8 mouse cellular contexts compared by ENCODE assay signal in the genomic region with DNA sequence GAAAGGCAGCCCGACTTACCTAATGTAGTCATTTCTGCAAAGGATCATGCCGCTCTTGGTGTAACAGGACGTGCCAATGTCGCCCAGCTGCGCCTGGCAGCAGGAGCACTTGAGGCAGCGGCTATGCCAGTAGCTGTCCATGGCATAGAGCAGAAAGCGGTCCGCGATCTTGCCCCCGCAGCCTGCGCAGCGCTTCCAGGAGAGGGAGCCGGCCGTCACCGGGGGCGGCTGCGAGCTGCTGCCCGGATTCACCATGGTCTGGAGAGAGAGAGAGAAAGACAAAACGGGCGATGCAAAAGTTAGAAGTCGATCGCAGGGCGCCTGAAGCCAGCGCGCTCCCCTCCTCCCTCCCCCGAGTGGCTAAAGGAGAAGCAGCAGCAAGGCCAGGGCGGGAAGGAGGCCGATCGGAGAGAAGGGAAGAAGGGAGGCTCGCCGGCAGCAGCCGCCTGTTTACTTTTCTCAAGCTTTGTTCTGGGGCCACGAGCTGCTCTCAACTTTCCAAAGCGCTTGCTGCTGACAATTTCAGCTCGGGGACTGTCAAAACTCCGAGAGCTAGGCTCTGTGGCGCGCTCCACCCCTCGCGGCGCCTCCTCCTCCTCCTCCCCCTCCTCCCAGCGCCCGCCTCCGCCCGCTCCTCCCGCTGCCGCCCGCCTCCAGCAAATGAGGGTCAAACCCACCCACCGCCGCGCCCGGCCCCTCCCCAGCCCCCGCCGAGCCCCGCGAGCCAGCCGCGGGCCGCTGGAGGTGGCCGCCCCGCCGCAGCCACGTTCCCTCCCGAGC. TPM values are rescaled to one million over a fixed set of nuclear protein-coding genes. Genes with fewer than 3 reads are reported as not detected.
DNase-seq lines count a peak whose midpoint lies in the region; ATAC-seq and TF ChIP-seq lines count a peak whose summit lies in the region.

No protein-coding gene starts in this region.

- H3K4me1 ChIP-seq in embryonic fibroblast, embryonic 13.5 days (ENCODE audit: control insufficient read depth, insufficient read depth, low read length): no peaks in the 10 kb centered on the region
- H3K4me1 ChIP-seq in heart, postnatal 0 days (ENCODE audit: control insufficient read depth, insufficient read depth): peaks cover 13% of the 10 kb centered on the region
- peaks cover 4% of the 10 kb centered on the region; the same call in 1 of the 2 replicates for H3K4me1 ChIP-seq in lung, postnatal 0 days (ENCODE audit: insufficient read depth, low read depth, low read length)

- no peak for TF ChIP-seq EP300 in heart, postnatal 0 days (IDR thresholded peaks at IDR 0.05; ENCODE audit: low read depth)
- TF ChIP-seq EP300 in lung, postnatal 0 days (IDR thresholded peaks at IDR 0.05): no peak

- H3K27ac ChIP-seq in embryonic fibroblast, embryonic 13.5 days (ENCODE audit: insufficient read depth, low read length): peak overlapping the region; percentile 78
- H3K27ac ChIP-seq in heart, postnatal 0 days (ENCODE audit: low read depth): peak overlapping the region; percentile 97
- H3K27ac ChIP-seq in lung, postnatal 0 days (ENCODE audit: low read length): peak overlapping the region; percentile 99

- H3K4me2 ChIP-seq in heart, postnatal 0 days (ENCODE audit: low read depth, low read length): peak overlapping the region; percentile 93
- peak overlapping the region; percentile 90 for H3K4me2 ChIP-seq in lung, postnatal 0 days (replicated peaks; ENCODE audit: low read depth, low read length)

- peak overlapping the region; percentile 98 for H3K4me3 ChIP-seq in embryonic fibroblast, embryonic 13.5 days (ENCODE audit: insufficient read depth, low read length)
- H3K4me3 ChIP-seq in heart, postnatal 0 days (ENCODE audit: low read depth, low read length): peak overlapping the region; percentile 70
- H3K4me3 ChIP-seq in lung, postnatal 0 days (ENCODE audit: low read depth, low read length): peak overlapping the region; percentile 96

- peak; percentile 54 for TF ChIP-seq POLR2A in embryonic fibroblast, embryonic 13.5 days (IDR thresholded peaks at IDR 0.05; ENCODE audit: low read depth, low read length)

- peak; percentile 74 for DNase-seq in CD4-positive helper T cell, adult 2 months (ENCODE audit: low read depth, low spot score)
- DNase-seq in adrenal gland, postnatal 4 days (ENCODE audit: low spot score in 2 of 2): peak; percentile 69 to 77
- peak; percentile 79 for DNase-seq in heart, postnatal 0 days (ENCODE audit: low spot score)
- DNase-seq in kidney, postnatal 36 days: peak; percentile 91 to 93
- peak; percentile 93 for DNase-seq in lung, postnatal 0 days (ENCODE audit: low spot score)
- DNase-seq in ovary, postnatal 10 days (ENCODE audit: low spot score): peak; percentile 64
- DNase-seq in thymus, postnatal 10 days (ENCODE audit: low spot score in 2 of 2): peak; percentile 85

- peak; percentile 59 for ATAC-seq in heart, postnatal 0 days (ENCODE audit: insufficient read depth, low read depth)
- ATAC-seq in lung, postnatal 0 days: peak; percentile 59

- no peaks in the 10 kb centered on the region; the same call in 1 of the 2 replicates for H3K36me3 ChIP-seq in heart, postnatal 0 days (replicated peaks; ENCODE audit: control insufficient read depth, insufficient read depth, low read length)
- no peaks in the 10 kb centered on the region for H3K36me3 ChIP-seq in lung, postnatal 0 days (ENCODE audit: insufficient read depth, low read length)

- H3K9me3 ChIP-seq in heart, postnatal 0 days (replicated peaks; ENCODE audit: control insufficient read depth, low read length): no peaks in the 10 kb centered on the region
- H3K9me3 ChIP-seq in lung, postnatal 0 days (ENCODE audit: low read length): no peaks in the 10 kb centered on the region

- no peaks in the 10 kb centered on the region for H3K27me3 ChIP-seq in heart, postnatal 0 days (ENCODE audit: control insufficient read depth, insufficient read depth, low read length)
- no peaks in the 10 kb centered on the region for H3K27me3 ChIP-seq in lung, postnatal 0 days (replicated peaks; ENCODE audit: insufficient read depth, low read length)

- H3K9ac ChIP-seq in heart, postnatal 0 days (replicated peaks; ENCODE audit: low read depth, low read length): peak overlapping the region; percentile 87
- H3K9ac ChIP-seq in lung, postnatal 0 days (replicated peaks; ENCODE audit: low read depth): peak overlapping the region; percentile 71

- TF ChIP-seq CTCF in embryonic fibroblast, embryonic 13.5 days (IDR thresholded peaks at IDR 0.05; ENCODE audit: borderline replicate concordance, insufficient read depth, low read length): no peak
- TF ChIP-seq CTCF in heart, postnatal 0 days (IDR thresholded peaks at IDR 0.05; ENCODE audit: low read depth): peak; percentile 17; the same call in 1 of the 2 replicates
- TF ChIP-seq CTCF in lung, postnatal 0 days (IDR thresholded peaks at IDR 0.05): peak; percentile 41

- WGBS in heart, postnatal 0 days: under 1% methylated on average over 43 of the region's 64 CpGs
- WGBS in lung, postnatal 0 days: under 1% methylated on average over 53 of the region's 64 CpGs

RNA-seq across cellular contexts. Expression of a gene that starts 3.0 kb away (rescaled TPM):
- 100 to 1,000 TPM in 1 of 2 experiments, 10 to 100 TPM in 1; 91.9 to 103 TPM for total RNA-seq in adrenal gland, postnatal 4 days (2021)
- polyA plus RNA-seq in embryonic fibroblast, embryonic 13.5 days (2011; ENCODE audit: insufficient read length, low read depth, missing spikeins): 113 and 124 TPM in 2 replicates
- 61.9 and 65.8 TPM in 2 replicates for total RNA-seq in heart, postnatal 0 days (2014; rRNA removed; ENCODE audit: low replicate concordance)
- polyA plus RNA-seq in heart, postnatal 0 days (2015; fragmentation: Nextera tagmentation; extraction: Ambion mirVana): 34.7 and 38.9 TPM in 2 replicates
- polyA plus RNA-seq in lung, postnatal 0 days (2015; fragmentation: Nextera tagmentation; extraction: Ambion mirVana): 62.8 and 65.3 TPM in 2 replicates

Comparison
In these comparisons a context has a peak if more than half of its experiments do, and no peak if none do; other contexts are left out.
1. Peak in every context shown above with its lines: DNase-seq, ATAC-seq, H3K4me3 ChIP-seq and H3K27ac ChIP-seq.